Mouse (Mus musculus): ENCODE measurements around the gene Zdhhc20.

DNA sequence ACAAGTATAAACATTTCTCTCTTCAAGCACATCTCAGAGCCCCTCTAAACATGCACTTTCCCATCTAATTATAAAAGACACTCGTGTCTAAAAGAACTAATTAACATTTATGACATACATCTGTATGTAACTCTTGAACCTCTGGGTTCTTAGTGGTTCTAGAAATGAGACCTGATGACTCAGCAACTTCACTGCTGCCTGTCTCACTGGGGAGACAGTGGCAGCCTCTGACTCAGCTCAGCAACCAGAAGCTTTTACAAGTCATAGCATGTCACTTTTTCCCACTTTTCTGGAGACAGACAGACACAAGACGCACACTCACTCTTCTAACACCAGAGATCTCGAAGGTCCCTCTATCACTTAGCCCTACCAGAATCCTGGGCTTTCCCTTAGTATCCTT is 39.7 kb downstream of the Zdhhc20 start:
- TF ChIP-seq CTCF (IDR thresholded peaks at IDR 0.05) (no peak), EP300 (IDR thresholded peaks at IDR 0.05) (no peak)
